Mouse (Mus musculus): ENCODE measurements at regions not wholly inside any gene's neighbourhood (a gene's known extent, or its start where the extent isn't known, plus 50 kb on each side); places are given as distances from the start of the nearest gene placed in this dataset.

- no peak for TF ChIP-seq UBTF (IDR thresholded peaks at IDR 0.05; ENCODE audit: borderline replicate concordance, insufficient read depth, low read depth, low read length)
- TF ChIP-seq MAZ (IDR thresholded peaks at IDR 0.05; ENCODE audit: low read depth, low read length) = peak; percentile 84
Measured at GRCm38 (mm10) chr6:122394160-122394559, 53.8 kb upstream of the Phc1 start (continued).

GRCm38 (mm10) chr6:122393231-122393881 is 53.0 kb upstream of the Phc1 start:
- peak; percentile 88 for DNase-seq (ENCODE audit: low read depth, low spot score)
- no peaks in the 10 kb centered on the region for H3K27me3 ChIP-seq (ENCODE audit: control insufficient read depth in 1 of 2, insufficient read depth in 2 of 2, low read length in 2 of 2)
- peaks cover 0 to 12% of the 10 kb centered on the region in 2 experiments; a peak in 2 of 4 replicates for H3K36me3 ChIP-seq (ENCODE audit: control insufficient read depth in 1 of 2, insufficient read depth in 2 of 2, low read length in 2 of 2)
- H3K4me3 ChIP-seq (ENCODE audit: control insufficient read depth in 1 of 2, insufficient read depth in 1 of 2, low read depth in 2 of 2, low read length in 2 of 2) = peak overlapping the region; percentile 58 to 71
- H3K27ac ChIP-seq (ENCODE audit: control insufficient read depth, low read depth, low read length) = peak overlapping the region; percentile 98
- H3K79me2 ChIP-seq (ENCODE audit: control insufficient read depth, insufficient read depth, low read length, poor library complexity) = peaks cover 6% of the 10 kb centered on the region
- H3K9ac ChIP-seq (ENCODE audit: control insufficient read depth, low read depth, low read length, poor library complexity, severe bottlenecking) = peak overlapping the region; percentile 75
- no peaks in the 10 kb centered on the region for H3K9me3 ChIP-seq (replicated peaks; ENCODE audit: insufficient read depth, low read length)
- H3K4me1 ChIP-seq (ENCODE audit: control insufficient read depth in 1 of 2, insufficient read depth in 2 of 2, low read length in 2 of 2) = peaks cover 8 to 19% of the 10 kb centered on the region in 2 experiments
- no peak for TF ChIP-seq ELF1 (IDR thresholded peaks at IDR 0.05; ENCODE audit: low read depth, low read length)
- TF ChIP-seq MAZ (IDR thresholded peaks at IDR 0.05; ENCODE audit: low read depth, low read length) = no peak; the same call in 1 of the 2 replicates
- TF ChIP-seq CTCF (IDR thresholded peaks at IDR 0.05 in 2 of 3, conservative IDR thresholded peaks at IDR 0.05 in 1 of 3; ENCODE audit: control insufficient read depth in 1 of 3, insufficient read depth in 1 of 3, low read depth in 2 of 3, low read length in 3 of 3, poor library complexity in 1 of 3, severe bottlenecking in 1 of 3) = no peak
- no peak for TF ChIP-seq CHD2 (IDR thresholded peaks at IDR 0.05; ENCODE audit: low read length)
- no peak for TF ChIP-seq NRF1 (IDR thresholded peaks at IDR 0.05; ENCODE audit: insufficient read depth, low read depth, low read length, poor library complexity, severe bottlenecking)
- TF ChIP-seq POLR2A (IDR thresholded peaks at IDR 0.05; ENCODE audit: control insufficient read depth in 1 of 2, insufficient read depth in 1 of 2, low read depth in 1 of 2, low read length in 2 of 2, poor library complexity in 1 of 2) = peak; percentile 45 to 68; a peak in 2 of 4 replicates
- TF ChIP-seq HCFC1 (IDR thresholded peaks at IDR 0.05; ENCODE audit: low read depth, low read length) = peak; percentile 17; the same call in 1 of the 2 replicates
- TF ChIP-seq ZKSCAN1 (IDR thresholded peaks at IDR 0.05; ENCODE audit: low read depth, low read length) = no peak
- peak; percentile 81 for TF ChIP-seq SIN3A (IDR thresholded peaks at IDR 0.05; ENCODE audit: low read length)
- no peak for TF ChIP-seq GABPA (IDR thresholded peaks at IDR 0.05; ENCODE audit: low read depth, low read length)
- TF ChIP-seq MYB (IDR thresholded peaks at IDR 0.05; ENCODE audit: low read depth, low read length) = no peak; the same call in 1 of the 2 replicates
- no peak for TF ChIP-seq RAD21 (IDR thresholded peaks at IDR 0.05; ENCODE audit: low read depth, low read length)
- TF ChIP-seq TAL1 (IDR thresholded peaks at IDR 0.05; ENCODE audit: low read length) = peak; percentile 74
- peak; percentile 76 for TF ChIP-seq MAX (IDR thresholded peaks at IDR 0.05; ENCODE audit: low read length)
- no peak for TF ChIP-seq ZC3H11A (IDR thresholded peaks at IDR 0.05; ENCODE audit: low read depth, low read length)
- peak; percentile 34 to 77; a peak in 3 of 4 replicates for TF ChIP-seq EP300 (IDR thresholded peaks at IDR 0.05; ENCODE audit: low read depth in 1 of 2, low read length in 2 of 2)
- peak; percentile 83 for TF ChIP-seq MYC (IDR thresholded peaks at IDR 0.05; ENCODE audit: low read depth, low read length)
- TF ChIP-seq MAFK (IDR thresholded peaks at IDR 0.05; ENCODE audit: borderline replicate concordance, low read depth, low read length) = no peak
- TF ChIP-seq BHLHE40 (IDR thresholded peaks at IDR 0.05; ENCODE audit: borderline replicate concordance, low read depth, low read length) = peak; percentile 98
- no peak for TF ChIP-seq CHD1 (IDR thresholded peaks at IDR 0.05; ENCODE audit: low read depth, low read length)
- TF ChIP-seq TBP (IDR thresholded peaks at IDR 0.05; ENCODE audit: low read depth, low read length) = peak; percentile 74
- TF ChIP-seq ETS1 (IDR thresholded peaks at IDR 0.05; ENCODE audit: low read depth, low read length) = peak; percentile 99
- TF ChIP-seq MEF2A (IDR thresholded peaks at IDR 0.05; ENCODE audit: extremely low read depth, insufficient replicate concordance, low read depth, low read length, poor library complexity, severe bottlenecking) = no peak
- TF ChIP-seq POLR2AphosphoS2 (IDR thresholded peaks at IDR 0.05; ENCODE audit: low read length) = no peak
- TF ChIP-seq USF2 (IDR thresholded peaks at IDR 0.05; ENCODE audit: borderline replicate concordance in 1 of 2, insufficient read depth in 1 of 2, low read depth in 1 of 2, low read length in 2 of 2) = no peak
- TF ChIP-seq MXI1 (IDR thresholded peaks at IDR 0.05; ENCODE audit: low read depth, low read length) = peak; percentile 59
- peak; percentile 50 for TF ChIP-seq NELFE (IDR thresholded peaks at IDR 0.05; ENCODE audit: low read depth, low read length)
- TF ChIP-seq GATA1 (IDR thresholded peaks at IDR 0.05; ENCODE audit: low read depth, low read length) = peak; percentile 64; the same call in 1 of the 2 replicates
- TF ChIP-seq ZNF384 (IDR thresholded peaks at IDR 0.05; ENCODE audit: low read depth, low read length) = no peak
- TF ChIP-seq KAT2A (conservative IDR thresholded peaks at IDR 0.05; ENCODE audit: low read depth, low read length) = 0 out of 2 replicates have a peak, but pooled peaks have one; percentile 17
- no peak for TF ChIP-seq ZMIZ1 (IDR thresholded peaks at IDR 0.05; ENCODE audit: low read depth, low read length)
- TF ChIP-seq SMC3 (IDR thresholded peaks at IDR 0.05; ENCODE audit: low read depth, low read length) = no peak
- peak; percentile 39; the same call in 1 of the 2 replicates for TF ChIP-seq JUND (IDR thresholded peaks at IDR 0.05; ENCODE audit: low read depth, low read length)
